Mouse (Mus musculus) regulatory T cell (primary cell): ENCODE results near the gene Man1c1.

Source experiments
- in situ Hi-C: fragments of 300-600 bp; cut with MboI, MseI; formaldehyde crosslinking; loops from one replicate; pipeline ENCODE4 v1.15.1; 2025; ENCODE audit warnings: high pct_unique_total_duplicates

Man1c1 gene

DNA sequence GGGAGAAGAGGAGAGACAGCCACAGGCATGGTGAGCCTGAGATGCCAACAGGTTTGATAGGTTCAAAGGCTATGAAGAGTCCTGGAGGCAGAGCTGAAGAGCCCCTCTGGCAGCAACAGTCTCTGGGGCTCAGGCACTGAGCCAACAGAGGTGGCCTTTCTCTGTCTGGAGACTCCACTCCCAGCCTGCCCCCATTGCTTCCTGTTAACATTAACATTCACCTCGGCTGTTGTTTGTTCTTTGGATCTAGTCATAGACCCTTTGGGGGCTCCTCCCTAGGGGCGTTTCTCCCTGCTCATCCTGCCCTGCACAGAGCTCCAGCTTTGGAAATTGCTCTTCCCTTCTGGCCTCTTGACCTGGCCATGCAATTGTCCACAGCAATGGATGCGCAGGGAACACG lies 20.9 kb upstream of the Man1c1 start:
- in situ Hi-C loops: no loop called here

DNA sequence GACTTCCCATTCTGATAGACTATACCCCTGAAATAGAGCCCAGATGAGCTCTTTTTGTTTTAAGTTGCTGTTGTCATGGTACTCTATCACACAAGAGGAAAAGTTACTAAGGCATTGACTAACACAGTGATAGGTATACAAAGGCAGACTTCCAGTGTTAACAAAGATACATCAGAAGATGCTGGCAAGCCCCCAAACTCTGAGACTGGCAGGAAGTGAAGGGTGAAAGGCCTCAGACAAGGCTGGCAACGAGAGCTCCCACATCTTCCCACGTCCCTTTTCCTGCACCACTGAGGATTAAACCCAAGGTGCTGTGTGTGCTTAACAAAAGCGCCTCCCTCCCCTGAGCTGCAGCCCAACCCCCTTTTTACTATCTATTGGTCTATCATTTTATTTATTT lies 19.2 kb upstream of the Man1c1 start:
- in situ Hi-C loops: no loop called here

DNA sequence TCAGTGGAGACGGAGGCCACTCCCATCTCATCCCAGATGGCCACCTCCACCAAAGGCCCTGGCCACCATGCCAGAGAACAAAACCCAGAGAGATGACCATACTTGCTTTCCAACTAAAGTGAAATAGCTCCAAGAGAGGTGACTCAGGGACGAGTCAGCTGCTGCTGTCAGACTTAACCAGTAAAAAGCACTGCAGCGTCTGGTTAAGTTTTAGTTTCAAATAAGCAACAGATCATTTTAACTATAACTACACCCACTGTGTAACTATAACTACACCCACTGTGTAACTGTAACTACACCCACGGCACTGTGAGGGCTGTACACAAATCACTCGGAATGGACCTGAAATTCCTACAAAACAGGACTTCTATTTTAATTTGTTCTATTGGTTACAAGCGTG lies 17.0 kb upstream of the Man1c1 start:
- in situ Hi-C loops: no loop called here

DNA sequence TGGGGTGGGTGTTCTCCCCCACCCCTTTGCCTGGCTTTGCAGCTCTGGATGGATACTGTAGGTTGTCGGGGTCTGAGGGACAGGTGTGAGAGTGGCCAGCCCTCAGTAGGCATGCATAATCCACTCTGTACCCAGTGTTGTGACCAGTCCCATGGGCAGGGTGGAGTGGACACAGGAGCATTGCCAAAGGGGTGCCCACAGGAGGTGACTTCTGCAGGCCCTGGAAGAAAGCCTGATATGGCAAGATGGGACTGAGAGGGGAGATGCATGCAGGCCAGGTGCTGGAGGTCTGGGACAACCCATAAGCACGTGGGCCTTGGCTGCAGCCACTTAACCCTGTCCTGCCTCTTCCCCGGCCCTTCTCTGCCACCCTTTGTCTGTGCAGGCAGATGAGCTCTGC lies 16.3 kb upstream of the Man1c1 start:
- in situ Hi-C loops: no loop called here

DNA sequence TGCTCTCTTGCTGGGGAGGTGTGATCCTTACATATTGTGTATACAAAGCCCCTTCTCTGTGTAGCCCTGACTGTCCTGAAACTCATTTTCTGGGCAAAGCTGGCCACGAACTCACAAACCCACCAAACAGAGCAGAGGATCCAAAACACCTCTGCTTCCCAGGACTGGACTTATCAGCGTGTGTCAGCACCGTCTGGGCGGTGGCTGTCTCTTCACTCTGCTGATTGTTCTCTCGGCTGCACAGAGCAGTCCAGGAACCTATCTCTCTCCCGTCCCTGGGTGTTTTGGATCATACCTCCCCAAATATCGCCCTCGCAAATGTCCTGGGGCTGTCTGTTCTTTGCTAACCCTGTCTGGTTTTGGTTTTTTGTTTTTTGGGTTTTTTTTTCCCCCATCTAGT lies 15.4 kb upstream of the Man1c1 start:
- in situ Hi-C loops: no loop called here

DNA sequence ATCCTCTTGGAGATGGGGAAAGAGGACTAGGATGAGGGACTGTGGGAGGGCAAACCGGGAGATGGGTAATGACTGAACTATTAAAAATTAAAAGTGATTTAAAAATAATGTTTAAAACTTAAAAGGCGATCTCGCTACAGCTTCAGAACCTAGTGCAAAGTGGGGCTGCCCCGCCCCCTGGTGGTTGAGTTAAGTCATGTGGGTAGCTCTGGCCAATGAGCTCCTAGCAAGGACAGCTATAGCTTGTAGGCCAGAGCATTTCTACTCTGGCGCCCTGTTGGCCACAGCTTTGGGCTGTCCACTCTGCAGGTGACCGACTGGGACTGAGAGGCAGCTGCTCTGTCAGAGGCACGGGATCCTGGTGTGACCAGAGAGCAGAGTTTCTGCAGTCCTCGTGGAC lies 9.8 kb upstream of the Man1c1 start:
- in situ Hi-C loops: loop anchor here (5.0 kb wide), 1 partner anchor 172 kb away; no protein-coding TSS in a partner anchor

DNA sequence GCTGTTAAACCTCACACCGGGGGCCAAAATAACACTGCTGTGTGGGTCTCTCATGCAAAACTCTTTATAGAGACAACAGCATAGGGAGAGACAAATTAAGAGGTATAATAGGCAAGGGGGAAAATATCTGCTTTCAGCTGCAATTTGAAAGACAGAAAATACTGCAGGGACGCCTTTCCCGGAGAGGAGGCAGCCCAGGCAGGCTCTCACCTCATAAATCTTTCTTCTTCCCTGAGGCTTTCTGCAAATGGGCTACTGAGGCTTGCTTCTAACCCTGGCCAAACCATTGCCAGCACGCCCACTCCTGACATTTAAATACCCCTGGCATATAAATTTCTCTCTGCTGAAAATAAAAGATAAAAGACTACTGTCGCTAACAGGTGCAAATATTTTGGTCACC lies 1.2 kb upstream of the Man1c1 start:
- in situ Hi-C loops: loop anchor here (5.0 kb wide), 1 partner anchor 97 kb away; no protein-coding TSS in a partner anchor

DNA sequence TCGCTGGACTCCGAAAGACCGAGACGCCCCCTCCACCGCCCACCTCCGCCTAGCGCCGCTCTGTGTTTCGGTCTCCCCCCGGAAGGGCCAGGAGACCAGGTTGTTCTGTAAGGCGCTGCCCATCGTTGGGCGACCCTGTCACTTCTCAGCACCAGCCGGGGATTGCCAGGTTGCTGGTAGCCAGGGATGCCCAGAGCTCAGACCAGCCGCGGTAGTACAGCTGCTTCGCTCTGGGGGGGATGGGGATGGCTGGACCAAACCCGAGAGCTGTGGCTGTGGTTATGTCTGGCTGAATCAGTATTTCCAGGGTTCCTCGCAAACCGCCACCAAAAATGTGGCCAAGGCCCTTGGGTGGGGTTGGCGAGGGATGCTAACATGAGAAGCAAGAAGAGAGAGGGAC lies 500 bp upstream of the Man1c1 start:
- in situ Hi-C loops: no loop called here

DNA sequence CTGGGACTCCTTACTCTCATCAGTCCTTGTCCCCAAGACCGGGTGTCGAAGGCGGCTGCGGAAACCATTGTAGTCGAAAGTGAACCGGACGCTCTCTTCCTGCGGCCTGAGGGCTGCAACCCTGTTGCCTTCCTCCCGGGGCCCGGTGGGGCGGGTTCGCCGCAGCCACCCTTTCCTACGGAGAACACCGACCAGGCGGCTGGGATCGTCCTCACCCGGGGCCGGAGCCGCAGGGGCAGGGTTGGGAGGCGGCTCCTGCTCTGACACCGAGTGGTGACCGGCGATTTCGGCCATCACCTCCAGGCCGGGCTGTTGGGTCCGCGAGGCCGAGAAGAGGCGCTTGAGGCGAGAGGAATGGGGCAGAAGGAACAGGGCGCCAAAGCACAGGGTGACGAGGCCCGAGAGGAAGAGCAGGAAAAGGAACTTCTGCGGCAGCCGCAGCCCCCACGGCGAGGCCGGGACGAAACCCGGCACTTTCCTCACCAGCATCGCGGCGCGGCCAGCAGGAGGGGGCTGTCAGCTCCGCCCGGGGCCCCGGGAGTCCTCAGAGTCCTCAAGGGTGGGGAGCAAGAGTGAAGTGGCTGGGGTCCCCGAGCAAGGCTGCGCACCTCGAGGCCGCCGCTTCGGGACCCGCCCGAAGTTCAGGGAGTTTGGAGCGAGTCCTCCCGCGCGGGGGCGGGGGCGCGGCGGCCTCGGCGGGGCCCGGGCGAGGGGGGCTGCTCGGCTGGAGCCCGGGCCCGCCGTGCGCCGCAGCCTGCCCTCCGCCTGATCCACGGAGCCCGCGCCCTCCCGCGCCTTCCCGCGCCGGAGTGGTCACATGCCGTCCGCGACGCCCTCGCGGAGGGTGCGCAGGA lies 882 bp downstream of the Man1c1 start:
- in situ Hi-C loops: no loop called here

DNA sequence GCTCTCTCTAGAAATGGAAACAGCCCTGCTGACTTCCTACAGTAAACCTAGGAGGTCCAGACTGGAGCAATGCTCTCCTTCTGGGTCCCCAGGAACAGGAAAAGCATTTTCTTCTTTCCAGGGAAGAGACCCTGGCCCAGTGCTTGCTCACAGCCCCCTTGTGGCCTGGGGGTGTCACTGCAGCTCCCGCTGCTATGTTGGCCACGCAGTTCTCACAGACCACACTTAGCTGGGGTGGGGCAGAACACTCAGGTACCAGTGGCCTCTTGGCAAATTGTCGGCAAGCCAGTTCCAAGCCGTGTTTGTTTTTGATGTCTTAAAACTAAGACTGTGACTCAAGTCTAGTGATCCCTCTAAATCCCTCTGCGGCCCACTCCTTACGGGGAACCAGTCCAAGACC lies 2.2 kb downstream of the Man1c1 start:
- in situ Hi-C loops: no loop called here

DNA sequence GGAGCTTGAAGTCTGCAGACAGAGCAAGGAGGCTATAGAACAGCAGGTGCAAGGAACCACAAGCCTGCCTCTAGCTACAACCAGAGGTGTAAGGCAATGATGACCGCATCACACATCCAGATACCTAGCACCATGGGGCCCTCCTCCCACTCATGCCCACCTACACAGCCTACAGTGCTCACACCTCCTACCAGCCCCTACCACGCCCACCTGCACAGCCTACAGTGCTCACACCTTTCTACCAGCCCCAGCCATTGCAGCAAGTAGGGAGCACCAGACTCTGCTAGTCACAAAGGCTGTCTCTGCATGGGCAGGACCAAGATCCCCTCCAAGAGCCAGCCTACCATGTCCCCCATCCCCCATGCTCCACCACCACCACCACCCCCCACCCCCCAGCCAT lies 3.2 kb downstream of the Man1c1 start:
- in situ Hi-C loops: no loop called here

DNA sequence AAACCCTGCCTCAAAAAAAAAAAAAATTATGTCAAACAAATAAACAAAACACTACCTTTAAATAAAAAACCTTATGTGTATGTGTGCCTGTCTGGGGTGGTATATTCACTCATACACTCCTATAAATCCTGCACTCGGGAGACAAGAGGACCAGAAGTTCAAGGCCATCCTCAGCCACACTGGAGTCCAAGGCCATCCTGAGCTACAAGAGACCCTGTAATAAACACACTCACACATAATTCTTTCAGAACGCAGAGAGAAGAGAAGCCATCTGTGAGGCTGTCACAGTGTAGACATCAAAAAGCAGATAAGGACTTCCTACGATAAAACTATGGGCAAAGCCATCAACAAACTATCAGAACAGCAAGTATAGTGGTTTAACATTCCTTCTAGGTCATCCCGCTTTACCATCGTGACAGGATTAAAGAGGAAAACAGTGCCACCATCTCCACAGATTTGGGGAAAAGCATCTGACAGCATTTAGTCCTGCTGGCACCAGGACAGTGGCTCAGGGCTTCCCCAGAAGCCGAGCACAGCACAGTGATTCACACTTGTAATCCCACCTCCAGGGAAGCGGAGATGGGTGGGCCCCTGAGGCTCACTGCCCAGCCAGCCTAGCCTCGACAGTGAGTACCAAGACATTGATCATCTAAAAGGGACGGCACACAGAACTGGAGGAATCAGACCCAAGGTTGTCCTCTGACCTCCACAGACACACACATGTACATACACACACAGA lies 10.7 kb downstream of the Man1c1 start:
- in situ Hi-C loops: no loop called here

DNA sequence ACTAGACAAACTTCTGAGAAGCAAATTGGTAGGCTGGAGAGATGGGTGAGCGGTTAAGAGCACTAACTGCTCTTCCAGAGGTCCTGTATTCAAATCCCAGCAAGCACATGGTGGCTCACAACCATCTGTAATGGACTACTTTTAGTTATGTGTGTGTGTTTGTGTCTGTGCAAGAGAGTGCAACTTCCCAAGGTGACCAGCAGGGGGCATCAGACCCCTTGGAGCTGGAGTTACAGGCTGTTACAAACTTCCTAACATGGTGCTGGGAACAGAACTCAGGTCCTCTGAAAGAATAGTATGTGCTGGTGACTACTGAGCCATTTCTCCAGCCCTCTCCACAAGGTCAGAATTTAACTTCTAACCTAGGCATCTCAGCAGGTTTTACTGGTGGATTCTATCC lies 11.7 kb downstream of the Man1c1 start:
- in situ Hi-C loops: no loop called here

DNA sequence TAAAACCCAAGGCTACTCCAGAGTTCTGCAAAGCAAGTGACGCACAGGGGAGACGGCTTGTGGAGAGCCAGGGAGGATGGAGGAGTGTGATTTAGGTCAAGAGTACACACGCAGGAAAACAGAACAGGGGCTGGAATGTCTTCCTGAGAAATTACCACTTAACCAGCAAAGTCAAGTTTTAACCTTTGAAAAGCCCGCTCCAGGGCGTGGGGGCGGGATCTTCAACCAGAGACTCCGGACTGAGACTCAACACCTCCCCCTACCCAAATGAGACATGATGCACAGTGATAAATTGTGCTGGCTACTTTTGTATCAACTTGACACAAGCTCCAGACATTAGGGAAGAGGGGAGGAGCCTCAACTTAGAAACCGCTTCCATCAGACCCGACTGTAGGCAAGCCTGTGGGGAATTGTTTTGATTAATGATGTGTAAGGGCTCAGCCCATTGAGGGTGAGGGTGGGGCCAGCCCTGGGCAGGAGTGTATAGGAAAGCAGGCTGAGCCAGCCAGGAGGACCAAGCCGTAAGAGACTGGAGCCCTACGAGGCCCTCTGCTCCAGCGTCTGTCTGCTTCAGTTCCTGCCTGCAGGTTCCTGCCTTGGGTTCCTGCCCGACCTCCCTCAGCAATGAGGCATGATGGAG lies 17.9 kb downstream of the Man1c1 start:
- in situ Hi-C loops: no loop called here

DNA sequence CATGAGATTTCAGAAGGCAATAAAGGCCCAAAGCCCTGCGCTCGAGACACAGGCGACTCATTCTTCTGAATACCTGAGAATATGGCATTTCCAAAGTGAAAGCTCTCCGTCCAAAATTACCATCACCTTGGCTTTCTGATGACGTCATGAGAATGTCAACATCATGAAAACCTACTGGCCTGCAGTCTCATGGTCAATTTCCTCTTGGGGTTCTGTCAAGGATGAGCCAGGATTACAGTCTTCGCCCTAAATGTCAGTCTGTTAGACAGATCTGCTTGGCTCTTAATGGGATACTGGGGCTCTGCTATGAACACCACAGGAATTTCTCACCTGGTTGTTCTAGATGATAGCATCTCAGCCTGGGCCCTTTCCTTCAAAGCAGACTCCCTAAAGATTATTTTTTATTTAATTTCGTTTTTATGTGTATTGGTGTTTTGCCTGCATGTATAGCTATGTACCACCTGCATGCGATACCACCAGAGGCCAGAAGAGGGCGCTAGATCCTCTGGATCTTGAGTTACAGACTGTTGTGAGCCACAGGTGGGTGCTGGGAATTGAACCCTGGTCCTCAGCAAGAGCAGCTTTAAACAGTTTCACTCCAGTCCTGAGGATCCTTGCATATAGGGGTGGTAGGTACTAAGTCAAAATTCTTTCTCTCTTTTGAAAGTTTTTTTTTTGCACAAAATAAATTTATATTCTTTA lies 19.3 kb downstream of the Man1c1 start:
- in situ Hi-C loops: no loop called here

DNA sequence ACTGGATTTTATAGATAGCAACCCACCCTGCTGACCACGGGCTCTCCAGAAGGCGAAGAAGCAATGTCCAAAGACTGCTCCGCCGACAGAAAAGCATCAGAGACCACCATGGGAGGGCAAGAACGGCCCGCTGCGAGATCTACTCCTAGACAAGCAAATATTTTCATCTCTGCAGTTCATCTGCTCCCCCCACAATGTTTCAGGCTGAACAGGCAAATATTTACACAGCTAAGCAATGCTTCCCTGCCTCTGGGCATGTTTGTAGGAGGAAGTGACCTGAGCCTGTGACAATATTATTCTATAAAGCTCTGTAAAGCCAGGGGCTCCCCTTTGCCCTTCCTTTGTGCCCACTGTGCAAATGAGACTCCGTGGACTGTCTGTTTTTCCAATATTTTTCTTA lies 20.2 kb downstream of the Man1c1 start:
- in situ Hi-C loops: no loop called here

DNA sequence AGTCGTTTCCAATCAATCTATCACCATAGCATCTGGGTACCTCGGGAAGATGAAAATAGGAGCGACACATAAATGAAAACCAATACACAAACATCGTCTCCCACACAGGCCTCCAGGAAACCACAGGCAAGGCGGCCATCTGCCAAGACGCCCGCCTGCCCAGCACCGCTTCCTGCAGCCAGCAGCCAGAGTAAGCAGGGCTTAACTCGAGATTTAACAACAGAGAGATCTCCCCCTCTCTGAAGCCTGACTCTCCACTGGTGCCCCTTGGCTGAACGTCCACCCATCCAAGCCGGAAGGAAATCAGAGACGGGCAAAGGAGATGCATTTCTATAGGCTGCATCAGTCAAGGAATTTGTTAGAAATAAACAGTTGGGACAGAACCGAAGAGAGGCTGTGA lies 21.1 kb downstream of the Man1c1 start:
- in situ Hi-C loops: no loop called here

DNA sequence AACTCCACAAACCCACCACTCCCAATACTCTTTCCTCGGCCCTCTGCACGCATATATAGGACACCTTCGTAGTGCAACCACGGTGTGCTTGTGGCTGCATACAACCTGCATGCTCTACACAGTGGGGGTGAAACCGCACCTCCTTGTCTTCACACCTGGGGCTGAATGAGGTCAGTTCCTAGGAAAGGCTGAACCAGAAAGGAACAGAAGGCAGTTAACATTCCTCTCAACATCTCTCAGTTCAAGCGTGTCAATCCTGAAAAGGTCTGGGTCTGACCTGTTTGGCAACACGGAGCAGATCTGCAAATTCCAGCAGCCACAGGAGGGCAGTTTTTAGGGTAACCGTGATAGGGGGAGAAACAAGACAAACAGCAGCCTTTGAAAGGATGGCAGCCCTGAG lies 21.7 kb downstream of the Man1c1 start:
- in situ Hi-C loops: no loop called here

DNA sequence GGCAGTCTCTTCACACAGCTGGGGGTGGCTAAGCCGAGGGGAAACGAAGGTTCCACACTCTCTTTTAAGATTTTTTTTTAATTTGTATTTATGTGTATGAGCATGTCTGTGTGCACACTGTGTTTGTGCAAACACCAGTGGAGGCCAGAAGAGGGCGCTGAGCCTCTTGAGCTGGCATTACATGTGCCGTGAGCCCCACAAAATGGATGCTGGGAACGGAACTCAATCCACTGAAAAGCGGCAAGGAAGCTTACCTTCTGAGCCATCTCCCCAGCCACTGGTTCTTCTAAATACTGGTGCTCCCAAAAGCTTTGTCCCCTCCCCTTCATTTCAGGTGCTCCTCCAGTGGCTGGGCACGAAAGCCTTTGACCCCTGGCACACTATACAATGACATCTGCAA lies 22.3 kb downstream of the Man1c1 start:
- in situ Hi-C loops: no loop called here

DNA sequence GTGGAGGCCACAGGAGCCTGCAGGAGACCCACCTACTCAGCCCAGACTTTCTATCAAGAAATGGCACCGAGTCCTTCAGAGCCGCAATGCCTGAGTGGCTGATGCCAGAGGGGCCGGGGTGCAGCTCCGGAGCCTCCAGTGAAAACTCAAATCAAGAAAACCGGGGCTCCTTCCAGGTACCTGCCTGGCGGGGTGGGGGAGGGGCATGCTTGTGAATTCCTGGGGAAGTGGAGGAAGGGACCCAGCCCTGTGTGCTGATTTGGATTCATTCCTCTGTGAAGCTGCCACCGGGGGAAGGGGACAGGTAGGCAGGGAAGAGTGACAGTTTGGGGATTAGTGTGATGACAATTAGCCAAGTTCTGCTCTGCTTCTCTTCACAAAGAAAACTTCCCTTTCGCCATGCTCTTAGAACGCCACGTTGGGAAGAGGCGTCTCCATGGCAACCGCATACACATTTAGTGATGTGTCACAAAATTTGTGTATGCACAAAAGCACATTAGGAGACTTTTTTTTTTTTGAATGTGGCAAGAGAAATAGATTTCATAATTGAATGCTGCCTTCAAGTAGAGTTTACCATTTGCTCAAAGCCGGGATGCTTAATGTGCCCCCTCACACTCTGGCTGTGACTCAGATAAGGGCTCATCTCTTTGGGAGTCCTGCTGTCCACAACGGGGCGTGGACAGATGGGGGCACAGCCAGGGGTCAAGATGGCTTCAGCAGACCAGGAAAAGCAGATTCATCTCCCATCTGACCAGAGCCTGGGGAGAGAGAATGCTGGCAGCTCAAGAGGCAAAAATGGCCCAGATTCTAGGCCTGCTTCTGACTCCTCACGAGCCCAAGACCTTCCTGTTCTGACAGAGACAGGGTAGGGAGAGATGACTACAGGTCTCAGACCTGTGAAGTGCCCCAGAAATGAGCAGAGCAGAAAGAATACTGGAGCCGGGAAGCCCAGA lies 26.3 kb downstream of the Man1c1 start:
- in situ Hi-C loops: no loop called here

DNA sequence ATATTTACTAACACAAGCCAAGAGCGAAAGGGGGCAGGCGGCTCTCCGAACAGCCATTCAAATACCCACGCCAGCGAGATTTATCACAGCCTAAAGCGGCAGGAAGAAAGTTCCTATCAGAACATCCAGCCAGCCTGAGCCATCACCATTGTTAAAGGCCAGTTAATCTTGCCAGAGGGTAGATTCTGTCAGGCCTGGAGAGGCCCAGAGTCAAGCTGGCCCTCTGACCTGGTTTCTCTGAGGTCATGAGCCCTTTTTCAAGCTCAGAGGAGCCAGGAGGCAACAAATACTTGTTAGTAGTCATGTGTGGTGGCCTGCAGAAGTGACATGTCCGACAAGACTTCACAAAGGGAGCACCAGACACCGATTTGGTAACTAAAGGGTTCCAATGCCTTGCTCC lies 28.3 kb downstream of the Man1c1 start:
- in situ Hi-C loops: no loop called here
